Mouse (Mus musculus): Measurements from ENCODE around the gene Gtpbp3.
"Not testable (repeated sequence)": the region's sequence is repeated elsewhere in the genome, so short reads cannot be mapped to it uniquely, and the experiment has no call there.

Gtpbp3 gene

GRCm38 (mm10) chr8:71530735-71531467 is 43.0 kb downstream of the Gtpbp3 start:
- DNase-seq (ENCODE audit: low read depth in 2 of 2, low spot score in 2 of 2): not testable (repeated sequence)

DNA sequence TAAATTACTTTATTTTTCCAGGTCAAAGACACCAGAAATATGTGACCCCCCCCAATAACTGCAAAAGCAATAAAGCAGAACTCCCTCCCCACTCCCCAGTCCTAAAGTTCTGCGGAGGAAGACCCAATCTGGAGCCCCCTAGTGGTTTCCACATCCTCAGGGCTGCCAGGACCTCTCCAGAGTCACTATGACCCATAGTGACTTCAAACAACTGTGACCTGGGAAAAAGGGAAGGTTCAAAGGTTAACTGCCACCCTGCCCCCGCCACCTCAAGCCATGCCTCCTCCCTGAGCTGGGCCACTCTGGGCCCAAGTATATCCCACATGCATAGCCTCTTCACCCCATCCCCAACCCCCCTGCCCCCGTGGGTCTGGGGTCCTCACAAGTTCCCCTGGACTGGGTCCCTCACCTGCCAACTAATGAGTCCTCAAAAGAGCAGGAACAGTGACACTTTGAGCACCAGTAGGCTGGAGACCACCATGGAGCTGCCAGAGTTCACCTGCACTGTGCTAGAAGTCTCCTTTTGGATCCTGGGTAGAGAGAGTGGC is 46.4 kb downstream of the Gtpbp3 start:
- DNase-seq (ENCODE audit: low read depth in 2 of 2, low spot score in 2 of 2): no peak

DNA sequence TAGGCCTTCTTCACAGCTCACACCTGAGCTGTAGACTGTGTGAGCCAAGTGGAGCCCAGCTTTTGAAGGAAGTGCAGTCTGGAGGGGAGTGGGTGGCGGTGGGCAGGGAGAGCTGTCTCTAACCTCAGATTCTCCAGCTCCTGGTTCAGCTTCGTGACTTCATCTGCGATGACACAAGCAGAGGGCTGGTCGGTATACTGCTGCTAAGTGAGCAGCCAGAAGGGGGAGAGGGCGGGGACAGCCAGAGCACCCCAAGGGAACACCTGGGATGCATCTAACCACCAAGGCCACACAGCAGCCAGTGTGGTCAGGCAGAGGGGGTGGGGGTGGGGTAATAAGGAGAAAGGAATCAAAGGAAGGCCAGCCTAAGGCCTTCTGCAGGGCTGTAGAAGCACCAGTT is 47.8 kb downstream of the Gtpbp3 start:
- no peak for DNase-seq (ENCODE audit: low read depth in 2 of 2, low spot score in 2 of 2)

- DNase-seq (ENCODE audit: low read depth in 2 of 2, low spot score in 2 of 2): peak; percentile 65 to 76
These were observed 49.3 kb downstream of the Gtpbp3 start, which contains the start of gene Bst2 for GRCm38 (mm10) chr8:71537028-71537867. Gene Bst2, minus strand, starts transcription at chr8:71537456.

- peak; percentile 87 to 90 for DNase-seq (ENCODE audit: low read depth in 2 of 2, low spot score in 2 of 2)
These were observed 54.9 kb downstream of the Gtpbp3 start, which contains the start of gene Mvb12a for GRCm38 (mm10) chr8:71542632-71543343. Gene Mvb12a, plus strand, starts transcription at chr8:71542922.

DNA sequence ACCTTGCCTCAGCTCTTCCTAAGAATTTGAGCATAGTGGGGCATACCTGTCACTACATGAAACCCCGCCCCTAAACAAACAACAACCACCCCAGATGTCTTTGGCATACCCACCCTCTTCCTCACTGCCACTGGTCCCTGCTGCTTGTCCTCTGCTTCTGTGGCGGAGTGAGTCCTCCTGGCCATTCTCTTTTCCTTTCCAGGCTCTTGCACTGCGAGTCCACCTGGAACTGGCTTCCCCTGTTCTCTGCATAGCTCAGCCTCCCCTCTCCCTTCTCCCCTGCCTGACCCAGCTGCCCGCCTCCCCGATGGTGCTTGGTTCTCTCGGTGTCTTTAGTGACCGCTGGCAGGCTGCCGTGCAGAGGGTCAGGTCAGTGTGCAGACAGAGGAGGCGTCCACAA is 55.9 kb downstream of the Gtpbp3 start:
- DNase-seq (ENCODE audit: low read depth in 2 of 2, low spot score in 2 of 2): no peak

GRCm38 (mm10) chr8:71545053-71545452 is 57.1 kb downstream of the Gtpbp3 start:
- DNase-seq (ENCODE audit: low read depth in 2 of 2, low spot score in 2 of 2): no peak

DNA sequence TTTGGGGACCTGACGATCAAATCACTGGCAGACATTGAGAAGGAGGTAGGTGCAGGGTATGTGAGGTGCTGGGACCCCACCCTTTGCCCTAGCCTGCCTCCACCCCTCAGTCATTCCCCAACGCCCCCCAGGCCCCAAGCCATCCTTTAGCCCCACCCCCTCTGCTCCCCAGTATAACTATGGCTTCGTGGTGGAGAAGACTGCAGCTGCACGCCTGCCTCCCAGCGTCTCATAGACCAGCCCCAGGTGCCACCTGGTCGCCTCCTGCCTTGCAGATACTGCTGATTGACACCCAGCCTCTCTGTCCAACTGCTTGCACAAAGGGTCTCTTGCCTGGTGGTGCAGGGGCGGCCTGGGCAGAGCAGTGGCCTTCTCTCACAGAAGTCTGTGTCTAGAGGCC is 59.7 kb downstream of the Gtpbp3 start:
- no peak for DNase-seq (ENCODE audit: low read depth in 2 of 2, low spot score in 2 of 2)

All from CD8-positive naive resting alpha-beta T cell, adult 2 months (primary cell).